Mouse (Mus musculus) kidney, postnatal 10 days (tissue): ENCODE measurements around the gene Apoa4.

ENCODE experiments used
- DNase-seq: peaks from one replicate; pipeline ENCODE4 v3.0.0; 2021; ENCODE audit warnings: mixed read lengths

Apoa4 gene

DNA sequence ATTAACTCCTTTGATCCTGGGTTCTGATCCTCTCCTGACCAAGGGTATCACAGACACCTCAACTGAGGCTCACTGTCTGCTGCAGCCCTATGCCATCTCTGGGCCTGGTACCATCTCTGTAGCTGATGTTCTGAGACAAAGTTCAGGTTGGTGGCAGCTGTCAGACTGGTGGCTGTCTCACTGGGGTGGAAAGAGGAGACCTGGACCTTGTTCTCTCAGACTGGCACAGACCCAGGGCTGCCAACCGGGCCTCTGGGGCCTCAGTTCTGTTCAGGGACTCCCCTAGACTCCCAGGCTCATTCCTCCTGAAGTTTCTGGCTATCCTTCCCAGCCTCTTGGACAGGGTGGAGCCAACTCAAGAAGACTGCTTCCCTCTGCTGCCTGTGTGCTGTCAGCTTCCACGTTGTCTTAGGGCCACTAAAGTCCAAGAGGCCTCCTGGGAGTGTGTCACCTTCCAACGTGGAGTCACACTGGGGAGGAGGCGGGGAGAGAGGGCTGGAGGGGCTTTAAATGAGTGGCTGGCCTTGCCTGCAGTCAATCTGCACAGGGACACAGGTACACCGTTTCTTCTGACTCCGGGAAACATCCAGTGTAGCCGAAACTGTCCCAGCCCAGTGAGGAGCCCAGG, at the start of gene Apoa4:
TSS of gene Apoa4 (plus strand) at position 171 of the 628 bp plus-strand sequence.
- peak; percentile 23 for DNase-seq

- no peak for DNase-seq
These were observed 49.3 kb upstream of the Apoa4 start for GRCm38 (mm10) chr9:46191234-46191633.

GRCm38 (mm10) chr9:46191644-46192043, 48.9 kb upstream of the Apoa4 start:
- no peak for DNase-seq

DNA sequence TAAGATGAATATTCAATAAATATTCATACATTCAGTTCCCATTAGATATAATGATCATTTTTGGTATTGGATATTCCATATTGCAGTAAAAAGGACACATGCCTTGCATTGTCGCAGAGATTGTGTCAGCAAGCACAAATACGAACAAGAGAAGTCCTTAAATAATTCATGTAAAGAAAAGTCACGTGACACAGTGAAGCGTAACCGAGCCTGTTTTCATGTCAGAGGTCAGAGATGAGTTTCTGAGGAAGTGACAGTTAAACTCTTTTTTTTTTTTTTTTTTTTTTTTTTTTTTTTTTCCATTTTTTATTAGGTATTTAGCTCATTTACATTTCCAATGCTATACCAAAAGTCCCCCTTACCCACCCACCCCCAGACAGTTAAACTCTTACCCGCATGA, 47.9 kb upstream of the Apoa4 start:
- DNase-seq = no peak

GRCm38 (mm10) chr9:46194809-46195208, 45.7 kb upstream of the Apoa4 start:
- no peak for DNase-seq

DNA sequence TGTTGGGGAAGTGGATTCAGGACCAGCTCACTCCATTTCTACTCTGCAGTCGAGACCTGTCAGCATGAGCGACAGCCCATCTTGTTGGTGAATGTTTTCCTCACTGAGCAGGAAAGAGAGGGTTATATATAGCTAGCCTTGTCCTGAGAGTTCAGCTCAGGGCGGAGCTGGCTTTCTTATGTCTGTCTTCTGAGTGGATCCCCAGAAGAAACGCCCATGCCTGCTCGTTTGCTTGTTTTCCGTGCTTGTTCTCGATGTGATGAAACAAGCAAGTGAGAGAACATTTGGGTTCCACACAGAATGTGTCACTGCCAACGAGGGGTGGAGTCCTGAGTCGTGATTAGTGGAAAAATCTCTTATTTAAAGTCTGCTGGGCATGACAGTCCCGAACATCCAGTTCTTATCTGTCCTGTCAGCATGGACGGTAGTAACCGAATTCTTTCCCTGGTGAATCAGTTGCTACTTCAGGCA, 43.8 kb upstream of the Apoa4 start:
- DNase-seq = no peak

DNA sequence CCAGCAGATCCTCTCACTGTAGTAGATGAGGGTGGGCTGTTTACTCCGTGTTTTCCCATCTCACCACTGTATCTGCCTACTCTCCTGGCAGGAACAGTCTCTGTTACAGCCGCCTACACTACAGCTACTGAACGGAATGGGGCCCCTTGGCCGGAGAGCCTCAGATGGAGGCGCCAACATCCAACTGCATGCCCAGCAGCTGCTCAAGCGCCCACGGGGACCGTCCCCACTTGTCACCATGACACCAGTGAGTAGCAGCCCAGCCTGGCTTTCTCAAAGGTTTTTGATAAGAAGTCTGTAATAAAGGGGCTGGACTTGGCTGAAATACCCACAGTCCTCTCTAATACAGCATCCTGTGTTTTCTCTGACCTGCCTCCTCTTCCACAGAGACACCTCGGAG, 42.0 kb upstream of the Apoa4 start:
- no peak for DNase-seq

DNA sequence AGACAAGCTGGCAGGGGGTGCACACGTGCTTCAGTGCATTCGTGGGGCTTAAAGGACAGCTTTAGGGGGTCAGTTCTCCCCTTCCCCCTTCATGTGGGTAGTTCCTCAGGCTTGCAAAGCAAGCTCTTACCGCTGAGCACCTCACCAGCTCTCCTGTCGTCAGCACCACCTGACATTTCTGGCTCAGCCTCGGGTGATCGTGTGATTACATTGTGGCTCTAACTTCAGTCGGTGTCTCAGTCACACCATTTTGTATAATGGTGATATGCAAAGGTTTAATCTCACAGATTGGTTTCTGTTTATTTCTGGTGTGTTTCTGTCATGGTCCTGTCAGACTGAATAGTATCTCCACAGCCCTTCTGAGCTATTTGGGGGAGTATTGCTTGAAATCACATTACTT, 41.6 kb upstream of the Apoa4 start:
- no peak for DNase-seq

GRCm38 (mm10) chr9:46199609-46200008, 40.9 kb upstream of the Apoa4 start:
- DNase-seq = no peak

- peak; percentile 54 for DNase-seq
These were observed 33.5 kb upstream of the Apoa4 start for GRCm38 (mm10) chr9:46206834-46207500.

- DNase-seq = no peak
These were observed 33.0 kb upstream of the Apoa4 start for GRCm38 (mm10) chr9:46207501-46207869.

DNA sequence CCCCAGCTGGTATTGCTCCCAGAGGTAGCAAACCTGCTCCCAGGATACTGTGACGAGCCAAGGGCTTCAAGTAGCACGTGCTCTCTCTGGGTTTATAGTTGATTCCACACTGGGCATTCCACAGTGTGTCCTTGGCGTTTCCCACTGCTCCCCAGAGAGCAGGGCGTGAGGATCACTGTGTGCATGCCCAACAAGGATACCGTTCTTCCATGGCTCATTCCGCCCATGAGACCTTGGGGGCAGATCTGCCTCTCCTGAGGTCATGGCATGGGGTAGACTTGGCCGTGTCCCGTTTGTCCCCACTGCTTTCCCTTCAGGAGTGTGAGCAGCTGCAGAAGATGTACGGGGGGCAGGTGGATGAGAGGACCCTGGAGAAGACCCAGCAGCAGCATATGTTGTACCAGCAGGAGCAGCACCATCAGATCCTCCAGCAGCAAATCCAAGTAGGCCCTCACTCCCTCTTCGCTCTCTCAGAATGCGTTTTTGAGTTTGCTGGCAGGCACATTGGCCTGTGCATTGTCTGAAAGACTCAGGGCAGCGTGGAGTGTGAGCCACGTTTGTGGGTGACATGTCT, 32.0 kb upstream of the Apoa4 start:
- DNase-seq = no peak

DNA sequence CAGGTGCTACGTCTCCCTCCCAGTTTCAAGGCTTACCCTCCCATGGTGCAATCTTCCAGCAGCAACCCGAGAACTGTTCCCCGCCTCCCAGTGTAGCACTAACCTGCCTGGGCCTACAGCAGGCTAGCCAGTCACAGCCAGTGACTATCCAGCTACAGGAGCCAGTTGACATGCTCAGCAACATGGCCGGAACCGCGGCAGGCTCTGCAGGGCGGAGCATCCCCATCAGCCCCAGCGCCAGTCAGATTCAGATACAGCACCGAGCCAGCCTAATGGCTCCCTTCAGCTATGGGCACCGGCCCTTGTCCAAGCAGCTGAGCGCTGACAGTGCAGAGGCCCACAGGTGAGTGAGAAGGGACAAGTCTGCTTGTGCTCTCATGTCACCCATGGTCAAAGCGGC, 30.0 kb upstream of the Apoa4 start:
- DNase-seq = no peak

DNA sequence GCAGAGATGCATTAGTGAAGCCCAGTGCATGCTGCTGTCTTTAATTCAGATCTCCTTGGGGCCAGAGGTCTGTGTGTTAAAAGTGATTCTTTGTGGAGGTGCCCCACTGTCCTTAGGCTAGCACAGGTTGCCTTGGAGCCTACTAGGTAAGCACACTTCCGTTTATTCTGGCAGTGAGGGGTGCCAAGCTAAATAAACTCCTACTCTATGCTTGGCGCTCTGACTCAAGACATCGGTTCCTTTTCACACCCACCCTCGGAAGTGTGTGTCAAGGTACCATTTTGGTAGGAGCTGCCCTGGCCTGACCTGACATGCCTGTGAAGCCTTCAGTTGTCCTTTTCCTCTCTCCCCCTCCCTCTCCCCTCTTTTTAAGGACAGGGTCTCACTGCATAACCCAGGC, 26.2 kb upstream of the Apoa4 start:
- no peak for DNase-seq

GRCm38 (mm10) chr9:46214946-46215337, 25.6 kb upstream of the Apoa4 start:
- no peak for DNase-seq

GRCm38 (mm10) chr9:46215338-46216322, 24.9 kb upstream of the Apoa4 start:
- no peak for DNase-seq

DNA sequence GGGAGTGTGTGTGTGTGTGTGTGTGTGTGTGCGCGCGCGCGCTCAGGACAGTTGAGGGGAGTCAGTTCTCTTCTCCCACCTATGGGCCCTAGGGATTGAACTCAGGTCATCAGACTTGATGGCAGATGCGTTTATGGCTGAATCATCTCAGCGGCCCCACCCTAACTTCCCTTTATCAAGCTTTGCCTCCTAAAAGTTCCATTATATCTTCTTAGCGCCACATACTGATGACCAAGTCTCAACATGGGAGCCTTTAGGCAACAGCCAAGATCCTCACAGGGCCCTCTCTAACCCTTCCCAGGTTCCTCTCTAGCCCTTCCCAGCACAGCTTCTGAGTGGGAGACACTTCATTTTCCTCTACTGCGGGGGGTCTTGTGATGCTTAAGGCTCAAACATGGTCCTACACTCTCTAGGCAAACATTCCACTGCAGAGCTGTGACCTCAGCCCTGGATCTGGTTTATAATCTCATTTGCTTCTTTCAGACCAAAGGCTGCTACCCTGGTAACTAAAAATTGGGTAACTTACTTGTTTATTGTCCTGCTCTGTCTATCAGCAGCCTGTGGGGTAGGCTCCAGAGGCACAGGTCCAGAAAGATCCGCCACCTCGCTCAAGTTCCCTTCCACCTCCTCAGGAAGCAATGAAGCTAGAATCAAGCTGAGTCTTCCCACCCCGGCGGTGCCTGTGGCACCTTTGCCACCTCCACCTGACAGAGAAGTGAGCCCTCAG, 23.6 kb upstream of the Apoa4 start:
- DNase-seq = no peak

DNA sequence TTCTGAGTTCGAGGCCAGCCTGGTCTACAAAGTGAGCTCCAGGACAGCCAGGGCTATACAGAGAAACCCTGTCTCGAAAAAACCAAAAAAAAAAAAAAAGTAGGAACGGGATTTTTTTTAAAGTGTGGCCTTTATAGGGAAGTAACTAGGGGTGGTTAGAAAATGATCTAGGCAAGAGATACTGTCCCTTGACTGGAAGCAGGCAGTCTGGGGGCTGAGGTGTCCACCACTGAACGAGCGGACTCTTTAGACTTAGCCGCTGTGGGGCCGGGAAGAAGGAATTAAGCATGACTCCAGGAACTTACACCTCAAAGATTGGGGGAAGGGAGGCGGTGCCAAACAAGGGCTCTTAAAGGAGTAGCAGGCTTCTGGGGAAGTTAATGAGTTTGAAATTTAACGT, 22.3 kb upstream of the Apoa4 start:
- no peak for DNase-seq

DNA sequence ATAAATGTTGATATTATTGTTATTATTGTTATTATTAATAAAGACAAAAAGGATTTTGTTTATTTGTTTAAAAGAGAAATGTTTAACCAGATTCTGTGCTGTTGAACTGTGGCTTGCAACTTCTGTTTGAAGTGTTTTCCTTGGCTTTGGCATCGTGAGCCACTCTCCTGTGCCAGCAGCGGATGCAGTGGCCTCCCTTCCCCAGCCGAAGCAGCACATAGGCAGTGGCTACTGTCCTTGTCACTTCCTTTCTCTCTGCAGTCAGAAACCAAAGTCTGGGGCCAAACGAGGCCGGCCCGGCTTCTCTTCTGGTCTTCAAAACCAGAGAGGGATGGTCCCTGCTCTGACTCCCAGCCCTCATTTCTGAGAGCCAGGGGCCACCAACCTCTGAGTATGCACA, 17.4 kb upstream of the Apoa4 start:
- peak; percentile 15 for DNase-seq

- no peak for DNase-seq
These were observed 16.4 kb upstream of the Apoa4 start for GRCm38 (mm10) chr9:46224101-46224500.

GRCm38 (mm10) chr9:46224945-46225660, 15.4 kb upstream of the Apoa4 start:
- no peak for DNase-seq
